Mouse (Mus musculus): ENCODE measurements around the gene Tmem183a.

Gene Tmem183a

GRCm38 (mm10) chr1:134320691-134321301 lies 41.0 kb downstream of the Tmem183a start:
- no peak for DNase-seq (ENCODE audit: low spot score in 2 of 2)

GRCm38 (mm10) chr1:134318261-134318660 lies 43.5 kb downstream of the Tmem183a start:
- DNase-seq (ENCODE audit: low spot score in 2 of 2) = no peak

- DNase-seq (ENCODE audit: low spot score in 2 of 2) = no peak
Measured at GRCm38 (mm10) chr1:134316361-134316760, 45.4 kb downstream of the Tmem183a start.

- DNase-seq (ENCODE audit: low spot score in 2 of 2) = no peak
Measured at GRCm38 (mm10) chr1:134315181-134315580, 46.6 kb downstream of the Tmem183a start.

- DNase-seq (ENCODE audit: low spot score in 2 of 2) = no peak
Measured at GRCm38 (mm10) chr1:134311760-134312159, 50.0 kb downstream of the Tmem183a start.

- DNase-seq (ENCODE audit: low spot score in 2 of 2) = no peak
Measured at GRCm38 (mm10) chr1:134310729-134311128, 51.0 kb downstream of the Tmem183a start.

GRCm38 (mm10) chr1:134310291-134310690 lies 51.5 kb downstream of the Tmem183a start:
- DNase-seq (ENCODE audit: low spot score in 2 of 2) = no peak

- no peak for DNase-seq (ENCODE audit: low spot score in 2 of 2)
Measured at GRCm38 (mm10) chr1:134307409-134307808, 54.4 kb downstream of the Tmem183a start.

- DNase-seq (ENCODE audit: low spot score in 2 of 2) = no peak
Measured at GRCm38 (mm10) chr1:134304940-134305339, 56.8 kb downstream of the Tmem183a start.

GRCm38 (mm10) chr1:134302568-134303238 lies 59.1 kb downstream of the Tmem183a start:
- peak in 1 of 2 experiments; percentile 20 for DNase-seq (ENCODE audit: low spot score in 2 of 2)

- DNase-seq (ENCODE audit: low spot score in 2 of 2) = no peak
Measured at GRCm38 (mm10) chr1:134298636-134299411, 63.0 kb downstream of the Tmem183a start.

- no peak for DNase-seq (ENCODE audit: low spot score in 2 of 2)
Measured at GRCm38 (mm10) chr1:134297265-134297664, 64.5 kb downstream of the Tmem183a start.
